In genomic region chr3:124357533-124357932, GRCm38 (mm10) we compare ENCODE assay signal across 21 mouse cellular contexts. TPM values are rescaled to one million over a fixed set of nuclear protein-coding genes. Genes with fewer than 3 reads are reported as not detected.
DNase-seq lines count a peak whose midpoint lies in the region.
"Had no signal": no experiment of that assay in that cellular context is flagged by ENCODE, and none has a peak within 500 bp of the region (broad histone marks: within the 10 kb centered on the region; RNA-seq: fewer than 3 reads in every experiment).

No protein-coding gene starts in this region.

- intact Hi-C loops in left cerebral cortex, postnatal 36 days (cut with DNase I), result no loop called here

- DNase-seq in layer of hippocampus, adult 11-12 months (ENCODE audit: low spot score), result peak; percentile 6
- no peak for DNase-seq in layer of hippocampus, postnatal 36 days
- DNase-seq in right cerebral cortex, adult 18-20 months, result peak; percentile 39
- DNase-seq in right cerebral cortex, postnatal 14 days, result no peak
- peak; percentile 14 to 67 for DNase-seq in frontal cortex, postnatal 36 days (ENCODE audit: low spot score in 2 of 2)
- peak; percentile 18 to 25 for DNase-seq in left cerebral cortex, postnatal 36 days (ENCODE audit: low spot score in 2 of 2)
- DNase-seq in kidney, postnatal 14 days, result no peak
- DNase-seq in heart, adult 11 months, result no peak
- DNase-seq: adrenal gland, postnatal 14 days; cerebellum, adult 11-12 months; cerebellum, adult 9-11 months; gastrocnemius, adult 2 months; gastrocnemius, postnatal 36 days; heart, adult 2 months; heart, postnatal 4 days; kidney, adult 8-10 months; liver, postnatal 0 days; thymus, postnatal 14 days had no signal

RNA-seq across cellular contexts. Expression of gene Tram1l1, which starts 36.9 kb away (rescaled TPM):
- 10 to 100 TPM; 16.7 to 17.5 TPM for total RNA-seq in layer of hippocampus, postnatal 36 days (2021)
- 10 to 100 TPM; 17.6 to 17.7 TPM for total RNA-seq in left cerebral cortex, postnatal 36 days (2021)
- total RNA-seq: common myeloid progenitor, adult 5-6 weeks; gastrocnemius, adult 2 months; megakaryocyte-erythroid progenitor cell, adult 5-6 weeks; MEL had no signal

Comparison
In these comparisons a context has a peak if more than half of its experiments do, and no peak if none do; other contexts are left out.
1. DNase-seq: peak in layer of hippocampus, adult 11-12 months (single experiment), right cerebral cortex, adult 18-20 months (single experiment), frontal cortex, postnatal 36 days (2 of 2) and left cerebral cortex, postnatal 36 days (2 of 2); none in layer of hippocampus, postnatal 36 days (0 of 2), right cerebral cortex, postnatal 14 days (single experiment), kidney, postnatal 14 days (single experiment) and heart, adult 11 months (single experiment).